Mouse (Mus musculus) embryonic fibroblast, embryonic 13.5 days (primary cell): ENCODE measurements at regions not wholly inside any gene's neighbourhood (a gene's known extent, or its start where the extent isn't known, plus 50 kb on each side); places are given as distances from the start of the nearest gene placed in this dataset.

ENCODE experiments used
- H3K27ac ChIP-seq: 2 replicates; pipeline ENCODE4 v1.5.1; 2012; ENCODE audit warnings: low read length, control low read depth, inconsistent platforms; ENCODE audit not compliant: insufficient read depth
- H3K4me1 ChIP-seq: 2 replicates; pipeline ENCODE4 v1.6.1; 2011; ENCODE audit warnings: low read length; ENCODE audit not compliant: control insufficient read depth, insufficient read depth
- H3K4me3 ChIP-seq: 2 replicates; pipeline ENCODE4 v1.5.1; 2011; ENCODE audit warnings: mild to moderate bottlenecking, control low read depth, low read length; ENCODE audit not compliant: insufficient read depth
- CTCF ChIP-seq: IDR thresholded peaks from 2 replicates; pipeline ENCODE4 v1.5.1; 2011; ENCODE audit warnings: mild to moderate bottlenecking, control low read depth, low read length, moderate library complexity, borderline replicate concordance; ENCODE audit not compliant: insufficient read depth
- POLR2A ChIP-seq: IDR thresholded peaks from 2 replicates; pipeline ENCODE4 v1.6.1; 2011; ENCODE audit warnings: low read depth, mild to moderate bottlenecking, control low read depth, low read length, moderate library complexity

DNA sequence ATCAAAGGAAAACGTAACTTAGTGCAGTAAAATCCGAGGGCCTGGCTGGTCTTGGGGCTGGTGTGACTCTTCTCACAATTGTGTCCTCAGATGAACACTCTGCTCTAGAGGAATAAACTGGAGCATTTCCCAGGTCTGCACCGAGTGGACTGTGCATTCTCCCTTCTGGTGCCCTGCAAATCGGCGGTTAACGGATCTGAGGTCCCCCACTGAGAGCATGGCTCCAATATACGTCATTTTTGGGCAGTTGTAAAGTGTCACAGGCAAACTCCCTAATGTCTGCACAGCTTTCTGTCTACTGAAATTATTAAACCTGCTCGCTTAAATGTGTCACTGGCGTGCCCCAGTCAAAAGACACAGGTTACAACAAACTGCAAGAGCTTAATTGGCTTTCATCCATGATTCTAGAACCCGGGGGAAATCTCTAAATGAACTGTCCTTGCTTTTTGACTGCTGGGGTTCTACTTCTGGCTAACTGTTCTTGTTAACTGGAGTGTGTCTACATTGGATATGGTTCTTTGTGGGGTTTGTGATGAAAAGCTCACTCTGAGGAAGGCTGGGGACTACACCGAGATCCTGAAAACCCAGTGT is 93.7 kb upstream of the Gm47985 start:
- Histone ChIP-seq H3K4me3 (no peak overlapping the region), H3K4me1 (no peaks in the 10 kb centered on the region), H3K27ac (no peak overlapping the region)
- no peak for TF ChIP-seq POLR2A
- TF ChIP-seq CTCF = no peak

DNA sequence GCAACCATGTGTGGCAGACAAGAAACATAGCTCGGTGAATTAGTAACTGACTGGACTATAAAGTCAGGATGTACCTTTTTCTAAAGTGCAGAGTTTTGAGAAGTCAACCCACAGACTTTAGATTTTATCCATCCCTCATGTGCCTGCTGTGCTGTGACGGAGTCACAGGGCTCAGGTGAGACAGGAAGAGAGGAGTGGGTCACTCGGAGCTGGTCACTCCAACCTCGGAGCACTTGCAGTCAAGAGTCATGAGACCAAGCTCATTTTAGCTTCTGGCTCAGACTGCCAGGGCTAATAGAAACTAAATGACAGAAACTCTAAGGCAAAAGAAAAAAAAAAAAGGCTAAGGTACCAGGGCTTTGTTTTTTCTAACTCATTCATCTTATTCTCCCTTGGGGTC is 90.3 kb upstream of the Gm47985 start:
- TF ChIP-seq POLR2A (no peak), CTCF (no peak)
- Histone ChIP-seq H3K27ac (no peak overlapping the region), H3K4me3 (no peak overlapping the region), H3K4me1 (no peaks in the 10 kb centered on the region)

DNA sequence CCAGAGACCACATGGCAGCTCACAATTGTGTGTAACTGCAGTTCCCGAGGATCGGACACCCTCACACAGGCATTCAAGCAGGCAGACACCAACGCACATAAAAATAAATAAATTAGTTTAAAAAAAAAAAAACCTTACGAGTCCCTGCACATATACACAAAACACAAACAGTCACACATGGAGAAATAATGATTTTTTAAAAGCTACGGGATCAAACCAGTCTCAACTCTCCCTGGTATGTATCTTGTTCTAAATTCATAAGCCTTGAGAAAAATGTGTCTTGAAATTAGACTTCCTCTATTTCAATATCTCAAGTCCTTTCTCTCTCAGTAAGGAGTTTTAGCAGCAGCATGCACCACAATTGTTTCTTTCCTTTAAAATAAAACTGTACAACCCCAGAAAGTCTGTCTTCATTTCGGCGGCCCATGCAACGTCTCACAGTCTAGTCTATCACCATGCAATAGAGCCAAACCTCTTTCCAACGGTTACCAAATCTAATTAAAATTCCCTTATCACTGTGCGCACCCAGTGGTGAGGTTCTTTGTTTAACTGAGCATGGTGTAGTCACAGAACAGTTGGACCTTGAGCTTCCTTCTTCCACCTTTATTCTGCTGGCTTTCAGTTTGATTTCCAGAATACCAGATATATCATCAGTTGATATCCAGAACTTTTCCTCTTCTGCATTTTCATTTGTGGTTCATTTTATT is 86.8 kb upstream of the Gm47985 start:
- Histone ChIP-seq H3K4me3 (no peak overlapping the region), H3K4me1 (no peaks in the 10 kb centered on the region), H3K27ac (no peak overlapping the region)
- TF ChIP-seq CTCF (no peak), POLR2A (no peak)

DNA sequence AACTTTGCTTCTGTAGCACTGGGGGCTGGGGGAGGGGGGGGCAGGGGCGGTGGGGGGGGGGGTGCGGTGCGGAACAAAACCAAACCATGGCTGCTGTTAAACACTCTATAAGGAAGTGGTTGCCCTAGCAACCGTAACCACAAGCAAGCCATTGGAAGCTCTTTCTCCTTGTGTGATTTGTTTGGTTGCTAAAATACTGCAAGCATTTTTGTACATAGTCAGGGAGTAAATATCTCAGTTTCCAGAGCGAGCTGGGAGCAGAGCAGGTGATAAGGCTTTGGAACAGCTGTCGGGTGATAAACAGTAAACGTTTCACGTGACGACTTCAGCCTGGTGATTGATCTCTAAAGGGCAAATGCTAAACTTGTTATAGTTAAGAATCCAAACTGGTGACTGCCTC is 86.3 kb upstream of the Gm47985 start:
- TF ChIP-seq POLR2A = no peak
- TF ChIP-seq CTCF = no peak
- no peaks in the 10 kb centered on the region for H3K4me1 ChIP-seq
- H3K27ac ChIP-seq = no peak overlapping the region
- no peak overlapping the region for H3K4me3 ChIP-seq

DNA sequence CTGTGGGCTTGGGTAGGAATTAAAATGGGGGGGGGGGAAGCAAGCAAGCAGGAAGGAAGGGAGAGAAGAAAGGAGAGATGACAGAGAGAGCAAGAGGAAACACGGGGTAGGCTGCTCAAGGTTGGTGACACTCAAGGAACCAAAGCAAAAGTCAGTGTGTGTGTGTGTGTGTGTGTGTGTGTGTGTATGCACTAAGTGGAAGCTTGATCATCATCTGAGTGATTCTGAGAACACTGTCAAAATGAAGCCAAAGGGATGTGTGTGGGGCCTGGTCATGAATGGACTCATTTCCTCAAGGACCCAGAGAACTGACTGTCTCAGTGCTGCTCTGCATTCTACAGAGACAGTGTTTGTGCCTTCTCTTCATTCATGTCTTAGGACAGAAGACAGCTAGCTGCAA is 84.8 kb upstream of the Gm47985 start:
- Histone ChIP-seq H3K27ac (no peak overlapping the region), H3K4me3 (no peak overlapping the region), H3K4me1 (no peaks in the 10 kb centered on the region)
- TF ChIP-seq CTCF = no peak
- no peak for TF ChIP-seq POLR2A

DNA sequence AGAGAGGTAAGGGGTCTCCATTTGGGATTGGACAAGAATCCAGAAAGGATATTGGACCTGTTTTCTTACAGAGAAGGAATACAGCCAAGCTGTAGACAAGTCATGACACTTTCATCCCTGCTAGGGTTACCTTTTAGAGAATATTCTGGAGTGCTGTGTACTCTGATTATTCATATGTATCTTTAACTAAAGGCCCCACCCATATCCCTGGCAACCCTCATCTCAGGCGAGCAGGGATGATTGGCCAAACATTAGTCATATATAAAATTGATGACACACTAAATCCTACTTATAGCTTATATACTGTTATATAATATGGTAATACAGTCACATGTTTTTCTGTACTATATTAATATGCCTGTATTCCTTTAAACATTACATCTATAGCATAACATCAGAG is 83.6 kb upstream of the Gm47985 start:
- Histone ChIP-seq H3K4me3 (no peak overlapping the region), H3K27ac (no peak overlapping the region)
- no peak for TF ChIP-seq POLR2A
- TF ChIP-seq CTCF = no peak

DNA sequence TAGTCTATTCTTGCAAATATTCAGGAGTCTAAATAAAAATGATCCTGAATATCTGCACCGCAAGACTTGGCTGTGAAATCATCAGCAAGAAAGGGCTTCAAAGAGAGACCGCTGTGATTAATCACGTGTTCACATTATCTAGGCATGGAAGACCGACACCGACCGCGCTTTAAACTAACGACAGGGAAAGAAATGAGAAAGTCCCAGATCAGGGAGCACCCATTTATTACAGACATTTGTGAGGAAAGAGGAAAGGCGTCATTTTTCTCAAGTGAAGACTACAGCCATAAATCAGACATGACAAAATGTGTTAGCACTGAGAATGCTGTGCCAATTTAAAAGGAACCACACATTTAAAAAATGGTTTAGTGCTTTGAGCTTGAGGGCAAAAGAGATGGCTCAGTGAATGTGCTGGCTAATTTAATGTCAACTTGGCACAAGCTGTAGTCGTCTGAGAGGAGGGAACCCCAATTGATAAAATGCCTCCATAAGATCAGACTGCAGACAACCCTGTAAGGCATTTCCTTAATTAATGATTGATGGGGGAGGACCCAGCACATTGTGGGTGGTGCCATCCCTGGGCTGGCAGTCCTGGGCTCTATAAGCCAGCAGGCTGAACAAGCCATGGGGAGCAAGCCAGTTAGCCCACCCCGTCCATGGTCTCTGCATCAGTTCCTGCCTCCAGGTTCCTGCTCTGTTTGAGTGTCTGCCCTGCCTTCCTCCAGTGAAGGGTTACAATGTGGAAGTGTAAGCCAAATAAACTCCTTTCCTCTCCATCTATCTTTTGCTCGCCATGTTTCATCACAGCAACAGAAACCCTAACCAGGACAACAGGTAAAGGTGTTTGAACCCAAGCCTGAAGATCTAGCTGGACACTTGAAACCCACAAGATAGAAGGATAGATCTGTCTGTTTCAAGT is 81.5 kb upstream of the Gm47985 start:
- no peaks in the 10 kb centered on the region for H3K4me1 ChIP-seq
- TF ChIP-seq CTCF (no peak), POLR2A (no peak)
- H3K27ac ChIP-seq = no peak overlapping the region
- no peak overlapping the region for H3K4me3 ChIP-seq

More for the DNA sequence above, 83.6 kb upstream of the Gm47985 start:
- H3K4me1 ChIP-seq = no peaks in the 10 kb centered on the region

DNA sequence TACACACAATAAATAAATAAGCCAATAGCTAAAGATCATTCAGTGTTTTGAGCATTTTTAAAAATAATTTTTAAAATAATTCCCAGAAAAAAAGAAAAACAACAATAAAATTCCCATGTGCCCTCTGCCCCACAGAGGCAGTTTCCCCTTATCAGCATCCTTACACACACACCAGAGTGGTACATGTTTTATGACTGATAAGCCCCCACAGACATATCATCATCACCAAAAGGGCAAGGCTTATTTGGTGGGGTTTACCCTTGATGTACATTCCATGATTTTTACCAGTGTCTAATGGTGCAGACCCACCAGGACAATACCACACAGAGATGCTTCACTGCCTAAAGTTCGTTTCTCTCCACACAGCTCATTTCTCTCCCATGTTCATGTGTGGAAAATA is 80.8 kb upstream of the Gm47985 start:
- Histone ChIP-seq H3K4me3 (no peak overlapping the region), H3K4me1 (no peaks in the 10 kb centered on the region), H3K27ac (no peak overlapping the region)
- TF ChIP-seq POLR2A (no peak), CTCF (no peak)

DNA sequence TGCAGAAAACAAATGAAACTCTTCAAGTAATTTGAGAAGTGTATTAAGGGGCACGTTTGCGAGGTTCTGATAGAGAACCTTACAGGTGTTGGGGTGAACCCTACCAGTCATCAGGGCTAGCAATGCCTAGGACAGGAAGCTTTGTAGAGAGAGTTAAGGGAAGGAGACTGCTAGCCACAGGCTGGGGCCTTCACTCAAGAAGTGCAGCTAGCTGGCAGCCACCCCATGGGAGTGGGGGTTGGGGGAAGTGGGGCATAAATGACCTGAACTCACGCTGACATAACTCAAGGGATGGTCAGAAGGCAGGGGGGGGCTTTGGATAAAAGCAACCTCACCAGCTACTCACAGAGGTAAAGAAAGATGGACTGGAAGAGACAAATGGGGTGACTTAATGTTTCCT is 80.3 kb upstream of the Gm47985 start:
- TF ChIP-seq POLR2A (no peak), CTCF (no peak)
- H3K4me1 ChIP-seq = no peaks in the 10 kb centered on the region
- H3K4me3 ChIP-seq = no peak overlapping the region
- H3K27ac ChIP-seq = no peak overlapping the region
